Mouse (Mus musculus) cerebellum, adult 9-11 months (tissue): Measurements from ENCODE around the gene Nudt7.

Source experiments
- DNase-seq: peaks from one replicate; pipeline ENCODE4 v3.0.0; 2022

Nudt7 gene

GRCm38 (mm10) chr8:114143645-114144290 lies 10.4 kb downstream of the Nudt7 start:
- no peak for DNase-seq

GRCm38 (mm10) chr8:114153311-114154045 lies 20.1 kb downstream of the Nudt7 start:
- no peak for DNase-seq

- DNase-seq: no peak
Measured at GRCm38 (mm10) chr8:114158586-114158985, 25.2 kb downstream of the Nudt7 start.

GRCm38 (mm10) chr8:114159666-114160065 lies 26.3 kb downstream of the Nudt7 start:
- DNase-seq: no peak

- no peak for DNase-seq
Measured at GRCm38 (mm10) chr8:114163871-114164270, 30.5 kb downstream of the Nudt7 start.

GRCm38 (mm10) chr8:114164444-114165096 lies 31.2 kb downstream of the Nudt7 start:
- DNase-seq: no peak

GRCm38 (mm10) chr8:114165741-114166140 lies 32.4 kb downstream of the Nudt7 start:
- no peak for DNase-seq

GRCm38 (mm10) chr8:114176721-114177120 lies 43.4 kb downstream of the Nudt7 start:
- no peak for DNase-seq

- no peak for DNase-seq
Measured at GRCm38 (mm10) chr8:114193334-114193733, 60.0 kb downstream of the Nudt7 start.

- peak; percentile 36 for DNase-seq
Measured at GRCm38 (mm10) chr8:114198990-114199389, 65.6 kb downstream of the Nudt7 start.
